Mouse (Mus musculus) brain, embryonic 14.5 days (tissue): Measurements from ENCODE around the gene Snd1.

Experiments used
- CTCF ChIP-seq: fragments of 200-500 bp; IDR thresholded peaks from 2 replicates; pipeline ENCODE4 v1.5.1; 2012; ENCODE audit warnings: inconsistent platforms, mild to moderate bottlenecking, moderate library complexity, borderline replicate concordance; ENCODE audit not compliant: insufficient read depth, insufficient read length; ENCODE audit errors: extremely low read depth
- POLR2A ChIP-seq: fragments of 200-500 bp; IDR thresholded peaks from 2 replicates; pipeline ENCODE4 v1.6.1; 2012; ENCODE audit warnings: mild to moderate bottlenecking, inconsistent platforms, borderline replicate concordance; ENCODE audit not compliant: poor library complexity, insufficient read depth, insufficient read length, severe bottlenecking; ENCODE audit errors: extremely low read depth

- TF ChIP-seq CTCF (no peak), POLR2A (no peak)
Measured at GRCm38 (mm10) chr6:28876492-28876891, 401.6 kb downstream of the Snd1 start.
